Mouse (Mus musculus): Measurements from ENCODE around the gene Mgat1. TPM values are rescaled to one million over a fixed set of nuclear protein-coding genes. Genes with fewer than 3 reads are reported as not detected.

The Mgat1 gene
- total and polyA plus RNA-seq, 2 experiments from 2014 or later: 33.9 to 88.1 TPM

DNA sequence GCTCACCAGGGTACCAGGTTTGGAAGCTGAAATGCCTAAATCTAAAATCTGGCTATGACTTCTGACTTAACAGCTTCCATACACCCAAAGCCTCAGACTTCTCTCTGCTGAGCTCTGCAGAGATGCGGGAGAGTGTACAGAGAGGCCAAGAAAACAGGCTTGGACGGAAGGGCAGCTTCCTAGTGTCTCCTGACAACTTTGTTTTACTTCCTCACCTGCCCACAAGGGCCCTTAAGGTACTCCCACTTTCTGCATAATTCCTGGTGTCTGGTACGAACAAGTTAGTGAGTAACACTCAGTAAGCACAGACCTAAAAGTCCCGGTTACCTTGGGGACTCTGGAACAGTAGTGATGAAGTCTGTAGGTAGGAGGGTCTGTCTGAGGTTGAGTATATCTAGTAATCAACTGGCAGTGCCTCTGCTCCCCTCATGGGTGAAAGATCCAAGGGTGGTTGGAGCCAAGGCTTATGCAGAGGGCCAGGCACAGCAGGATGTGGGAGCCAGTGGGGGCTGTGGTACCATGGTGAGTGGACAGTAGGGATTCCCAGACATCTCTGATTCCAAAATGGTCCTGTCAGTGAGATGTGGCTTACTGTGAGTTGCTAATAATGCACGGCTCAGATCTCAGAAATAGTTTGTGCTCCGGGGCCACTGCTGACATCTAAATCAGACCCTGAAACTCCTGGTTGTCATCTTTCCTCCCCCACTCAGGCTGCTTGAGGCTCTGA is 5.1 kb downstream of the Mgat1 start:
- H3K4me1 ChIP-seq (ENCODE audit: insufficient read depth, low read length): peaks cover 10% of the 10 kb centered on the region
- no peak overlapping the region for H3K27ac ChIP-seq (ENCODE audit: low read depth, low read length)
- H3K36me3 ChIP-seq (ENCODE audit: insufficient read depth, low read length): peaks cover 3% of the 10 kb centered on the region; the same call in 1 of the 2 replicates
- H3K9ac ChIP-seq (replicated peaks; ENCODE audit: low read length, poor library complexity, severe bottlenecking): no peak overlapping the region
- no peak overlapping the region for H3K4me2 ChIP-seq (ENCODE audit: low read depth, low read length, poor library complexity, severe bottlenecking)
- 65% methylated on average over 6 of the region's 6 CpGs for WGBS
- H3K9me3 ChIP-seq (ENCODE audit: low read length): no peaks in the 10 kb centered on the region
- no peak for ATAC-seq (ENCODE audit: low FRiP score)
- no peaks in the 10 kb centered on the region for H3K27me3 ChIP-seq (ENCODE audit: insufficient read depth, low read length)
- DNase-seq (ENCODE audit: low spot score): no peak
- H3K4me3 ChIP-seq (ENCODE audit: low read depth, low read length): no peak overlapping the region
- TF ChIP-seq CTCF (IDR thresholded peaks at IDR 0.05): no peak

DNA sequence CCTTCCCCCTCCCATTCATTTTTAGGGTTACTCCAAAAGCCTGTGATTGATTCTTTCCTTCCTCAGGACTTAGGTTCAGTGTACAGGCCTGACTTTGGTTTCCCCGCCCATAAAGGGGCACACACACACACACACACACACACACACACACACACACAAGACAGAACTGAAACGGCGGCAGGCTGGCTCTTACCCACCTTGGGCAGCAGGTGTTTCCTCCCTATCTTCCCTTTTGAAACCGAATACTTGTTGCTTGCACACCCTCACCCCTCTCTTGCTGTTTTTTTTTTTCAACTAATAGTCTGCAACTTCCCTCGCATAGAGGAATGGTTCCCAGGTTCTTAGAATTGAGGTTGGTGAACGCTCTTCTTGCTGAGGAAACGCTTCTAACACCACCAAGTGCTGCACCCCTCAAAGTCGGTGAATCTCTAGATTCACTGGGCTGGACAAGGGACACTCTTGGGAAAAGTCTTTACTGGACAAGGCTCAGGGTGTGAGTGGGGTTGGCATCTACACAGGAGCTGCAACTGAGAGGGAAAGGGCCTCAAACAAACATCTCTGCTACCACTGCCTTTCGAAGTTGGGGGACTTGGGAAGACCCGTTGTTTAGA is 5.9 kb downstream of the Mgat1 start:
- Histone ChIP-seq H3K27me3 (ENCODE audit: insufficient read depth, low read length) (no peaks in the 10 kb centered on the region), H3K27ac (ENCODE audit: low read depth, low read length) (peak overlapping the region; percentile 70), H3K36me3 (ENCODE audit: insufficient read depth, low read length) (peaks cover 3% of the 10 kb centered on the region; the same call in 1 of the 2 replicates), H3K4me1 (ENCODE audit: insufficient read depth, low read length) (peaks cover 10% of the 10 kb centered on the region), H3K4me2 (ENCODE audit: low read depth, low read length, poor library complexity, severe bottlenecking) (peak overlapping the region; percentile 93), H3K9me3 (ENCODE audit: low read length) (no peaks in the 10 kb centered on the region), H3K4me3 (ENCODE audit: low read depth, low read length) (peak overlapping the region; percentile 59), H3K9ac (replicated peaks; ENCODE audit: low read length, poor library complexity, severe bottlenecking) (peak overlapping the region; percentile 72)
- ATAC-seq (ENCODE audit: low FRiP score) (no peak), DNase-seq (ENCODE audit: low spot score) (no peak)
- WGBS: 36% methylated on average over 10 of the region's 10 CpGs
- TF ChIP-seq CTCF (IDR thresholded peaks at IDR 0.05): no peak

DNA sequence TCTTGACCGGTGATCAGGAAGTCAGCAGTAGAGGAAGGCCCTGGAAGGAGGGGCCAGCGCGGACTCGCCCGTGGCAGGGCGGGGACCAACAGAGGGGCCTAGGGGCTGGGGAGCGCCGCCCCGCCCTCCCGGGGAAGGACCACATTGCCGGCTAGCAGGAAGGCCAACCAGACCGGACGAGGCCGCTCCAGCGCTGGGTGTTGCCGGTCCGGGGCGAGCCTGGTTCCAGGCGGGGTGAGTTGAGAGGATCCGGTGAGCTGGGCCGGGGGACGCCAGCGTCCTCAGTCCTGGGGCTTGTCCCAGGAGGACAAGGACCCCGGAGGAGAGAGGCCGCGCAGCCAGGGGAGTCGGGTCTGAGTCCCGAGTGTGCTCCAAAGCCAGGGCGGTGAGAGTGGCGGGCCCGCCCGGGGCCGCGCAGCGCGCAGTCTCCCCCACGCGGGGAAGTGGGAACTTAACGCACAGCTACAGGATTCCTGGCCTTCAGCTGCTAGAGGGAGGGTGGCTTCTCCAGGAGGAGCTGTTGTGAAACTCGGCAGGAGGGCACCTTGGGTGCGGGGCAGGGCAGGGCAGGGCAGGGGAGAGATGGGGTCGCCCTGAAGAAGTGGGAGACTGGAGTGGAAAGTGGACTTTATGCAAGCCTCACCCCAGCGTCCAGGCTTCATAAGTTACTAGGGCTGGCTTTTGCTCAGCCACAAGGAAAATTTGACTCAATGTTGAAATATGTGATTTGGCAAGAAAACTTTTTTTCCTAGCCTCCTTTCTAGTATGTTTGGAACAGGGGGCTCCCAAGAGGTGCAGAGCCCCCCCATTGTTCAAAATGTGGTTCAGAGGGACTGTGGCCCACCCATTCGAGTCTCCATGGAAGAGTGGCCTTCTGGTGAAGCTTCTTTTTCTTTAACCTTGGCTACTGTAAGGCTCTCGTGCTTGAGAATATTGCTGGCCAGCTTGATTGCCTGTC is 6.7 kb downstream of the Mgat1 start:
- Histone ChIP-seq H3K9ac (replicated peaks; ENCODE audit: low read length, poor library complexity, severe bottlenecking) (peak overlapping the region; percentile 72), H3K36me3 (ENCODE audit: insufficient read depth, low read length) (peaks cover 3% of the 10 kb centered on the region; the same call in 1 of the 2 replicates), H3K27ac (ENCODE audit: low read depth, low read length) (peak overlapping the region; percentile 70), H3K27me3 (ENCODE audit: insufficient read depth, low read length) (no peaks in the 10 kb centered on the region), H3K4me1 (ENCODE audit: insufficient read depth, low read length) (peaks cover 10% of the 10 kb centered on the region), H3K4me3 (ENCODE audit: low read depth, low read length) (peak overlapping the region; percentile 59), H3K9me3 (ENCODE audit: low read length) (no peaks in the 10 kb centered on the region), H3K4me2 (ENCODE audit: low read depth, low read length, poor library complexity, severe bottlenecking) (peak overlapping the region; percentile 93)
- DNase-seq (ENCODE audit: low spot score): peak; percentile 66
- ATAC-seq (ENCODE audit: low FRiP score): peak; percentile 85
- WGBS: 5% methylated on average over 45 of the region's 45 CpGs
- TF ChIP-seq CTCF (IDR thresholded peaks at IDR 0.05): peak; percentile 54

- H3K9me3 ChIP-seq (ENCODE audit: low read length): no peaks in the 10 kb centered on the region
- peak overlapping the region; percentile 59; the same call in 1 of the 2 replicates for H3K4me3 ChIP-seq (ENCODE audit: low read depth, low read length)
- H3K36me3 ChIP-seq (ENCODE audit: insufficient read depth, low read length): peaks cover 3% of the 10 kb centered on the region; the same call in 1 of the 2 replicates
- 66% methylated on average over 7 of the region's 7 CpGs for WGBS
- DNase-seq (ENCODE audit: low spot score) (no peak), ATAC-seq (ENCODE audit: low FRiP score) (no peak)
- peak overlapping the region; percentile 93; the same call in 1 of the 2 replicates for H3K4me2 ChIP-seq (ENCODE audit: low read depth, low read length, poor library complexity, severe bottlenecking)
- H3K9ac ChIP-seq (replicated peaks; ENCODE audit: low read length, poor library complexity, severe bottlenecking): 0 out of 2 replicates have a peak overlapping the region, but pooled peaks have one; percentile 72
- TF ChIP-seq CTCF (IDR thresholded peaks at IDR 0.05): no peak
- H3K27me3 ChIP-seq (ENCODE audit: insufficient read depth, low read length): no peaks in the 10 kb centered on the region
- no peak overlapping the region for H3K27ac ChIP-seq (ENCODE audit: low read depth, low read length)
- peaks cover 7% of the 10 kb centered on the region for H3K4me1 ChIP-seq (ENCODE audit: insufficient read depth, low read length)
Measured at GRCm38 (mm10) chr11:49251380-49251761, 7.4 kb downstream of the Mgat1 start.

- H3K4me3 ChIP-seq (ENCODE audit: low read depth, low read length): no peak overlapping the region
- H3K36me3 ChIP-seq (ENCODE audit: insufficient read depth, low read length): peaks cover 3% of the 10 kb centered on the region; the same call in 1 of the 2 replicates
- no peaks in the 10 kb centered on the region for H3K9me3 ChIP-seq (ENCODE audit: low read length)
- H3K9ac ChIP-seq (replicated peaks; ENCODE audit: low read length, poor library complexity, severe bottlenecking): no peak overlapping the region
- H3K27ac ChIP-seq (ENCODE audit: low read depth, low read length): no peak overlapping the region
- no peak for DNase-seq (ENCODE audit: low spot score)
- ATAC-seq (ENCODE audit: low FRiP score): no peak
- no peak overlapping the region for H3K4me2 ChIP-seq (ENCODE audit: low read depth, low read length, poor library complexity, severe bottlenecking)
- no peaks in the 10 kb centered on the region for H3K27me3 ChIP-seq (ENCODE audit: insufficient read depth, low read length)
- WGBS: 88% methylated on average over 5 of the region's 5 CpGs
- no peak for TF ChIP-seq CTCF (IDR thresholded peaks at IDR 0.05)
- peaks cover 6% of the 10 kb centered on the region for H3K4me1 ChIP-seq (ENCODE audit: insufficient read depth, low read length)
Measured at GRCm38 (mm10) chr11:49252048-49252447, 8.1 kb downstream of the Mgat1 start.

Data from midbrain, postnatal 0 days (tissue).